Mouse (Mus musculus) lung, adult 2 months (tissue): ENCODE results near the gene Mx1.

Experiments
- CTCF ChIP-seq: fragments of 200-500 bp; IDR thresholded peaks from 2 replicates; pipeline ENCODE4 v1.5.1; 2011; ENCODE audit warnings: mild to moderate bottlenecking, low read length, control low read depth; ENCODE audit not compliant: insufficient read depth
- POLR2A ChIP-seq: fragments of 200-500 bp; IDR thresholded peaks from 2 replicates; pipeline ENCODE4 v1.6.1; 2011; ENCODE audit warnings: low read depth, mild to moderate bottlenecking, control low read depth, low read length, borderline replicate concordance; ENCODE audit errors: extremely low read depth

GRCm38 (mm10) chr16:97434206-97434605 is 28.5 kb downstream of the Mx1 start:
- TF ChIP-seq CTCF = no peak
- no peak for TF ChIP-seq POLR2A
